Mouse (Mus musculus): ENCODE measurements at regions not wholly inside any gene's neighbourhood (a gene's known extent, or its start where the extent isn't known, plus 50 kb on each side); places are given as distances from the start of the nearest gene placed in this dataset.
A peak's percentile ranks its signal among the peaks of the same experiment; 100 is the strongest.

DNA sequence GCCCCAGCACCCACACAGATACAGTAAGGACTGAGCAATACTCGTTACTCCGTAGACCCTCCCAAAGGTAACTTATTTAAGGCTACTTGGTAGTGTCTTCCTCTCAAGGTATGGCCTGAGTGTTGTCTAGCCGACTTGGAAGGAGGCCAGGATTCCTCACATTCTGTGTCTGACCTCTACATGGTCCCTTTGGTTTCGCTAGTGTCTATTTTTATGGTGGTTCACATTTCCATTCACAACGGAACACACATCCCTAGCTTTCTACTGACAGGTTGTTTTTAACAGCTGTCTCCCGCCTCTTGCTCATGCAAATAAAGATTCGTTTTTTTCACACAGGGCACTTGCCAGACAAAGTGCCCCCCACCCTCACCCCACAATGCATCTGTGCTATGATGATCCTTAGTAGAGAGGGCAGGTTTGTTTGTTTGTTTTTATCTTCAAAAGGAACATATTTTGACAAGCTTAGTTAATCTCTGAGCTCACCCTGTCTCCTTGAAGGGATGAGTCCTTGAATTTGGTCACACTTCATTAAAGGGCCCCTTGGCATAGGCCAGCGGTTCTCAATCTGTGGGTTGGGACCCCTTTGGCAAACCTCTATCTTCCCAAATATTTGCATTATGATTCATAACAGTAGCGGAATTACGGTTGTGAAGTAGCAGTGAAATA is 52.7 kb downstream of the Phlda1 start:
- no peak for DNase-seq (ENCODE audit: extremely low spot score)

GRCm38 (mm10) chr10:111559341-111560246 is 53.5 kb downstream of the Phlda1 start:
- no peak for DNase-seq (ENCODE audit: extremely low spot score)

- no peak for DNase-seq (ENCODE audit: extremely low spot score)
Observed at GRCm38 (mm10) chr10:111562628-111563027, 56.5 kb downstream of the Phlda1 start.

GRCm38 (mm10) chr10:111566873-111567381 is 60.8 kb downstream of the Phlda1 start:
- DNase-seq (ENCODE audit: extremely low spot score) = no peak

GRCm38 (mm10) chr10:111570501-111571258 is 64.6 kb downstream of the Phlda1 start:
- no peak for DNase-seq (ENCODE audit: extremely low spot score)

GRCm38 (mm10) chr10:111574231-111574630 is 68.1 kb downstream of the Phlda1 start:
- no peak for DNase-seq (ENCODE audit: extremely low spot score)

- no peak for DNase-seq (ENCODE audit: extremely low spot score)
Observed at GRCm38 (mm10) chr10:111574812-111575211, 68.7 kb downstream of the Phlda1 start.

DNA sequence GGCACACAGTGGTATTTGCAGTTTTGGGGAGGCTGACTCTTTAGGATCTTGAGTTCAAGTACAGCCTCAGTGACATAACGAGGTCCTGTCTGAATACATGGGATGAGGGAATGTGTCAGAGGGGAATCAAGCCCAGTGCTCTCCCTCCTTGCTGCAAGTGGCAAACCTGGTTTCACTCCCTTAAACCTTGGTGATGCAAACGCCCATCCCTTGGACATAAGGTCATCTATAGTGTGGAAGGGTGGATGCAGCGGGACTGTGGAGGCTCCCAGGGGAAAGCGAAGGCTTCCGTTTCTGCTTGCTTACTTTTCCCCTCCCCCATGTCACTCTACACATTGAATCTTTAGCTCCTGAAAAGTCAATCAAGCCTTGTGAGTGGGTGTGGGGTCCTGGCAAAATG is 69.2 kb downstream of the Phlda1 start:
- DNase-seq (ENCODE audit: extremely low spot score) = no peak

DNA sequence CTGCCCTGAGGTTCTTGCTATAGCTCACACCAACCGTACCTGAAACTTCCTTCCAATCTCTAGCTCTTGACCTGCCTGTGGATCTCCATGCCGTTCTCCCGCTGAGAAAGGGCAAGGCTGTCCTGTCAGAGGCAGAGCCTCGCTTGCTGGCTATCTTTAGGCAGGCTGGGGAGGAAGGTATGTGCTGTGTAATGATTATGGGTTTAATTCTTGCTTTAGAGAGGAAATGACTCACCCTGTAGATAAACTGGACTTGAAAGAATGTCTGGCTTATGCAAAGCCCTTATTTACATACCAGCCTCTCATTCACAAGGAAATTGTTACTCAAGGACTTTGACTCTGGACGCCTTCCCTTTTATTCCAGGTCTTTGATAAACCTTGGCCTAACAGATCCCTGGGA is 69.8 kb downstream of the Phlda1 start:
- DNase-seq (ENCODE audit: extremely low spot score) = no peak

DNA sequence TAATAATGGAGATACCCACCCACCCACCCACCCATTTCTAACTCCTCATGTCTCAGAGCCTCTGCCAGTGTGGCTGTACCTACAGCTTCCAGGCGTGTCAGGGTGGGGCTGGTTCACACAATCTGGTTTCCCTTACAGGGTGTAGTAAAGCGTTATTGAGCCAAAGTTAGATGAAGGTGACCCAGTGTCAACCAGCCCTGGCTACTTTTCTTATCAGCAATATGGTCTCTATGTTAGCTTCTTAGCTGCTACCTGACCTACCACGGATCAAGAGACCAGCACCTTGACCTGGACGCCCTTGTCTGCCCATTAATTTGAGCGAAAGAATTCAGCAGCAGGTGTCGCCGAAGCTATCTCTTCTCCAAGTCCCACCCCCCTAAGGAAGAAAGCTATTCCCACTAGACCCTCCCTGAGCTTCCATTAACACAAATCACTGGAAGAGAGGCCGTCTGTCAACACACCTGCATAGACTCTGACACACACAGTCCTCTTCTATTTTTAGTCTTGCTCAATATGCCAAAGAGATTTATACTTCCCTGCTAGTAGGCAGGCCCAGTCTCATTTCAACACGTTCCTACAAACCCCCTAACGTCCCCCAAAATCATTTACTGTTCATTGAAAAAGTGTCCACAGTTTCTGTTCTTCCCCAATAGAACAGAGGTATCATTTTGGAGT is 70.4 kb downstream of the Phlda1 start:
- no peak for DNase-seq (ENCODE audit: extremely low spot score)

DNA sequence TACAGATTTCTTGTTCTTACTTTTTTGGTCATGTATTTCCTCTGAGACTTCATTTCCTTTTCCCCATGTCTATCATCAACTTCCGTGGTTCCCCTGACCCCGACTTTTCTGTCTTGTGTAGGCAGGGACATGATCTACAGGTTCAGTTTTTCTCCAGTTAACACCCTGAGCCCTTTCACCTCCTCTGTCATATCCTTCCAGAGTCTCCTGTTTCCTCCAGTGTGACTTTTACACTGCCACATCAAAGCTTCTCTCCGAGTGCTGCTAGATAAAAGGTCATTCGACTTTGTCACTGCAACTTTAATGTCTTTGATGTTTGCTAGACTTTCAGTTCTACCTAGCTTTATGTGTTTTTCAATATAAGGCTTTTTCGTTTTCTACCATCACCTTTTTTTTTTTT is 72.5 kb downstream of the Phlda1 start:
- DNase-seq (ENCODE audit: extremely low spot score) = no peak

- DNase-seq (ENCODE audit: extremely low spot score) = peak; percentile 19
Observed at GRCm38 (mm10) chr10:111579481-111579880, 73.4 kb downstream of the Phlda1 start.

DNA sequence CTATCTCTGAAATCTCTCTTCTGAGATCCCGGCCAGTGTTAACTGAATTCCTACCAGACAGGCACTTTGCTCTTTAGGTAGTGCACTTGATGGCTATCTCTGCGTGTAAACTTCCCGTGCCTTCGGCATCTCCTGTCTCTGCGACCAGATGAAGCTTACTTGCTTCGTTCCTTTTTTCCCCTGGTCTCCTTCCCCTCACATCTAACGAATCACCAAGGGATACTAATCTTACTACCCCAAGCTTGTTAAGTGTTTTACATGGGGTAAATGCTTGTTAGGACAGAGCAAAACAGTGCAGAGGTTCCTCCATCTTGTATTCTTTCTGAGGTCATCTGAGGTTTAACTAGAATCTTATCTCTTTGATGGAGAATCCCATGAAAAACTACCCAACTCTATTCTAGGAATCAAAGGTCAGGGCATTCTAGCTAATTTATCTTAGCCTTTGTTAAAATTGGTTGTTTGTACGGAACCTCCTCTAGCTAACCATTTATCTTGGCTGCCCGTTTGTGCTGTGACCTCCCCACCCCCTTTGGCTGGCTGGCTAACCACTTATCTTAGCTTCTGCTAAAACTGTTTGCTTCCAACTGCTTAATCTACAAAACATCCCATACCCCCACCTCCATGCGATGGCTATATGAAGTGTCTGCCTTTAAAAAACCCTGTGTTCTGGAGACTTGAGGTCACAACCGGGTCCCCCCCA is 74.5 kb downstream of the Phlda1 start:
- peak; percentile 30 for DNase-seq (ENCODE audit: extremely low spot score)

DNA sequence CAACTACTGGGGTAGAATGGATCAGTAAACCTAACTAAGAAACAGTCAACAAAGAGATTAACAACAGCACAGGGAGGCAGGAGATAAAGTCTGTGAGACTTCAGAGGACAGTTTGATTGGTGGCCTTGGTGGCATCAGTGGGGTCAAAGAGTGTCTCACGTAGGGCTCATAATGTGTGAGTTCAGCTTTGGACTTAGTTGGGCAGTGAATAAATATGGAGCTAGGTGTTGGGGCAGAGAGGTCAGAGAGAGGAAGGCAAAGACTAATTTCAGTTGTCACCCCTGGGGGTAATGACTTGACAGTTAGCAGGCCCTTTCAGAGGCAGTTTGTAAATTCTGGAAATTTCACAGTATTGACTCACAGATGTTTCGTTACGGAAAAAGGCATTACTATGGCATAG is 75.8 kb downstream of the Phlda1 start:
- DNase-seq (ENCODE audit: extremely low spot score) = peak; percentile 10

DNA sequence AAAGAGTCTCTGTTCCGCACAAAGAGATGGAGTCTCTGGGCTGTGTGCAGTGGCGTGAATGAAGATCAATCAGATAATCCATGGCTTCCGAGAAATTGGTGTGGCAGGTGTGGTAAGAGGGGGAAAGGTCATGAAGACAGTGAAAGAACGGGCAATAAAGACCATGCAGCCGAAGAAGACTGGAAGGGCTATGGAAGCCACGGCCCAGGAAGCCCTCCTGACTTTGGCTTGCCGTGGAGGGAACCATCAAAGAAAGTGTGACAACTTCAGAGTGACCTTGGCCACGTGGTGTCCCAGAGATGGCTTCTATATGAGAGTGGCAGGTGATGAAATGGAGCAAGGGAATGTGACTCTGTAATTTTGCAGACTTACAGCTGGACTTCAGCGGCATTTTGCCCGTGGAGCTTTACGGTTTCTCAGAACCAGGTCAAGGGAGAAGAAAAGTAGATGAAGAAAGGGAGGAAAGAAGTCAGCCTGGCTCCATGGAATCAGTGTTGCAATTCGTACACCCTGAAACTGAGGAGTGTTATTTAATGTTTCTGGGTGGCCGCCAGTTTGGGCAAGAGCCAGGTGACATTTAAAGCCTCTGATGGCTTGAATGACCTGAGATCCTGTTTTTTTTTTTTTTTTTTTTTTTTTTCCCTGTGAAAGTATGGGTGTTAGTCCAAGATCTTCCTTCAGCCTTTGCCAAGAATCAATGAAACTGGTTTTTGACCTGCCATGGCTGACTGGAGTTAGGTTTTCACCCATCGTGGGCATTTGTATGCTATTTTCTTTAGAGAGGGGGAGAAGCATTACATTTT is 76.4 kb downstream of the Phlda1 start:
- DNase-seq (ENCODE audit: extremely low spot score) = no peak

- DNase-seq (ENCODE audit: extremely low spot score) = no peak
Observed at GRCm38 (mm10) chr10:111583124-111583743, 77.1 kb downstream of the Phlda1 start.

- DNase-seq (ENCODE audit: extremely low spot score) = no peak
Observed at GRCm38 (mm10) chr10:111583744-111584152, 77.7 kb downstream of the Phlda1 start.

DNA sequence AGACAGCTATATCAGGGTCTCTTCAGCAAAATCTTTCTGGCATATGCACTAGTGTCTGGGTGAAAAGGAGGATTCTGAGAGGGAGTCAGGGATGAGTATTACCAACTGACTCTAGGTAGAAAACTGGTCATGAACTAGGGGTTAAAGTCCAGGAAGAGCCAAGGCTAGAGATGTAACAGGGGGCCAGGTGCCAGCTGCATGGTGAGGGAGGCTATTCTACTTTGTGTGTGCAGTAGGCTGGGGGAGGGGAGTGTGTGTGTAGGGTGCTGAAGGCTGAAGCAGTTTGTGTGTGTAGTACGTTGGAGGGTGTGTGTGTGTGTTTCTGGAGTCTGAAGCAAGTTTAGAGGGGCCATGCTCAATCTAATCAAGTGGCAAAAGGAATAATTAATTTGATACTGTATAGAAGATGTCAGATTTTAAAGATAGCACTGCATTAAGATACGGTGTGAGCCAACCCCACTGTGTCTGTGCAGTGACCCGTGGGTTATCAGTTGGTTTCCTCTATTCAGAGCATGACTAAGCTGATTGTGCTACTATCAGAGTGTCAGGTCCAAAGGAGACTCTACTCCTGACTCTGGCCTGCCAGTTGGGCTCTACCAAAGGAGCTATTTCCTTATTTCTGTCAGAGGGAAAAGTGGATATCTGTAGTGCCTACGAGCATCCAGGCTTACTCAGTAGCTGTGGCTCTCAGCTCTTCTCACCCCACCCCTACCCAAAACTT is 82.0 kb downstream of the Phlda1 start:
- no peak for DNase-seq (ENCODE audit: extremely low spot score)

DNA sequence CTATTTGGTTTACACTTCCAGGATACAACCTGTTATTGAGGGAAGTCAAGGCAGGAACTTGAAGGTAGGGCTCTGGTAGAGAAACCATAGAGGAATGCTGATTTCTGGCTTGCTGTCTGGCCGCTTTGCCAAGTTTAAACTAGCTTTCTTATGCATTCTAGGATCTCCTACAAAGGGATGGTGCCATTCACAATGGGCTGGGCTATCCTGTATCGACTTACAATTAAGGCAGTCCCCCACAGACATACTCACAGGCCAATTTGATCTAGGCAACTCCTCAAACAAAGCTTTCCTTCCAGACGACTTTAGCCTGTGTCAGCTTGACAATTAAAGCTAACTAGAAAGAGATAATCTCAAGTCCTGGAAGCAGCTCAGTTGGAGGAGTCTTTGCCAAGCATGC is 83.1 kb downstream of the Phlda1 start:
- no peak for DNase-seq (ENCODE audit: extremely low spot score)
